Mouse (Mus musculus): Measurements from ENCODE around the gene Xxylt1.

DNA sequence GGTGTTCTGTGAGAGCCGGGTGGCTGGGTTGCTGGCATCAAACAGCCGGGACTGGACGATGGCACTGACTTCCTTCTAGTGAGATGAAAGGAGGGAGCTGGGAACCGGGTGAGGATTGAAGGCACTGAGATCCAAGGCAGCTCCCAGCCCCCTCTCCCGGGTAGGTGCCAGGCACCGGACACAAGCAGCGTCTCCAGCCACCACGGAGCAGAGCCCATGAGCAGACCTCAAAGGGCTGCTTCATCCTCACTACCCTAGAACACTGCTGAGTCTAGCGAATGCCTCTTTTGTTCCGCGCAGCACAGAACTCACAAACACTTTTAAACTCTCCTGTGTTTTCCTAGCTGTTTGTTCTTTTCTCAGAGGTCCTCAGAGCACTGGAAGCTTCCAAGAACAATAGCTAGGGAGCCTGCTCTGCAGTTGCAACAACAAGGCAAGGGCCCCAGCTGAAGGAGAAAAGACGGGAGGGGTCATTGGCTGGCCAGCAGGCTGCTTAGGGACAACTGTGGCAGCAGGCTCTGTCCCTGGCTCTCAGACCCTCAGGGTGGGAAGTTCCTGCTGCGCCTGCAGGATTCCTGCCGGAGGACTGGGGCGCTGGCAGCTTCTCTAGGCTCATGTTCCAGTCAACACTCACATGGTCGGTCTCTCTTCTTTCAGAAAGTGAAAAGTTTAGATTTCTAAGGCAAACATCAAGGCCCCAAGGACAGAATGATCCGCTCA lies 96.2 kb downstream of the Xxylt1 start:
- TF ChIP-seq POLR2A (IDR thresholded peaks at IDR 0.05; ENCODE audit: extremely low read depth, insufficient read depth, low read length) (no peak), CTCF (IDR thresholded peaks at IDR 0.05; ENCODE audit: extremely low read depth, insufficient read depth, low read length) (no peak)
